Mouse (Mus musculus) midbrain, embryonic 11.5 days (tissue): ENCODE measurements around the gene Pex7. TPM values are rescaled to one million over a fixed set of nuclear protein-coding genes. Genes with fewer than 3 reads are reported as not detected.
A peak's percentile ranks its signal among the peaks of the same experiment; 100 is the strongest.
"Not testable (repeated sequence)": the region's sequence is repeated elsewhere in the genome, so short reads cannot be mapped to it uniquely, and the experiment has no call there.

Source experiments
- ATAC-seq: fragments of 200-750 bp; cut with Nextera tagmentation; 2 replicates; pipeline ENCODE4 v1.8.0; 2017; ENCODE audit warnings: moderate TSS enrichment, moderate library complexity; ENCODE audit not compliant: low FRiP score
- DNase-seq: peaks from one replicate; pipeline ENCODE4 v3.0.0; 2015; ENCODE audit warnings: low spot score; ENCODE audit errors: missing footprints
- H3K27ac ChIP-seq: fragments of 300-500 bp; sonication (generic); 2 replicates; pipeline ENCODE4 v1.5.1; 2014; ENCODE audit warnings: low read depth, low read length
- H3K27me3 ChIP-seq: fragments of 300-500 bp; sonication (generic); 2 replicates; pipeline ENCODE4 v1.6.1; 2014; ENCODE audit warnings: mild to moderate bottlenecking, low read length, moderate library complexity, mixed read lengths; ENCODE audit not compliant: control insufficient read depth, insufficient read depth
- H3K36me3 ChIP-seq: fragments of 300-500 bp; sonication (generic); 2 replicates; pipeline ENCODE4 v1.6.1; 2014; ENCODE audit warnings: mild to moderate bottlenecking, low read length, moderate library complexity, mixed read lengths; ENCODE audit not compliant: control insufficient read depth, insufficient read depth
- H3K4me1 ChIP-seq: fragments of 300-500 bp; sonication (generic); 2 replicates; pipeline ENCODE4 v1.6.1; 2014; ENCODE audit warnings: low read length; ENCODE audit not compliant: control insufficient read depth, insufficient read depth
- H3K4me2 ChIP-seq: fragments of 300-500 bp; sonication (generic); 2 replicates; pipeline ENCODE4 v1.6.1; 2014; ENCODE audit warnings: mild to moderate bottlenecking, moderate library complexity
- H3K4me3 ChIP-seq: fragments of 300-500 bp; sonication (generic); 2 replicates; pipeline ENCODE4 v1.5.1; 2014; ENCODE audit warnings: low read depth, low read length
- H3K9ac ChIP-seq: fragments of 300-500 bp; sonication (generic); 2 replicates; pipeline ENCODE4 v1.6.1; 2014; ENCODE audit warnings: low read length
- H3K9me3 ChIP-seq: fragments of 300-500 bp; sonication (generic); 2 replicates; pipeline ENCODE4 v1.6.1; 2016; ENCODE audit warnings: low read length; ENCODE audit not compliant: control insufficient read depth
- WGBS: fragments of 180-500 bp; shearing (Covaris S2); extraction: QIAGEN DNeasy Blood & Tissue Kit; methylation state at CpG from one replicate; pipeline ENCODE4 v1.1.7; 2014; 5-methylcytosine and 5-hydroxymethylcytosine counted together
- polyA plus RNA-seq: library from polyadenylated mRNA; unstranded; fragments of >200 nt; fragmentation: Nextera tagmentation; extraction: Ambion mirVana; gene quantifications from 2 replicates; pipeline ENCODE4 v1.2.1, GENCODE M21; 2014

Pex7 gene
- polyA plus RNA-seq, 1 experiment from 2014 or later: 33.6 TPM

DNA sequence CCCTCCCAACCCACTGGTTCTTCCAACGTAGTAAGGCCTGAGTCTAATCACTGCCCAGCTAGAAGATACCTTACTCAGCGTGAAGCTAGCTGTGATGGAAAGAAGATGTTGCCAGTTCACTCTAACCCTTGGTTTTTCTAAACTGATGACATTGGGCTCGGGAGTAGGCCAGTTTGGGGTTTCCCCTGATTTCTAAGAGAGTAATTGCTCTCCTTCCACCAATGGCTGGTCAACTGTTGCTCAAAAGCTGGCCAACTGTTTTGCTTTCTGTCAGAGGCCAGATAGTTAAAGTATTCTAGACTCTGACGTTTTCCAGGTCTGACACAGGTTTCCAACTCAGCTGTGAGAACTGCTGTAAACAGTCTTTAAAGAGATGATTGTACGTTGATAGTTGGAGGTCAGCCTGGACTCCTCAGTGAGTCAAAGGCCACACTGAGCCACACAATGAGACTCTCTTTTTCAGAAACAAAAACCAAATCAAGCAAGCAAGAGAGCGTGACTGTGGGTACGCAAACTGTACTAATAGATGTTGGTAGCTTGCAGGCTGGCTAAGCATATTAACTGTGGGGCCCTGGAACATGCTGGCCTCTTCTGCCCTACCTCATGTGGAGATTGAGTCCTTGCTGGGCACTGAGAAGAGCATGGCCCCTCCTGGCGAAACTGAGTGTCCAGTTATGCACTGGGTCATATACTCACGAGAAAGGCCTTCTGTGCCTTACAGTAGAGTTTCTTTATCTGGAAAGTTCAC lies 29.6 kb upstream of the Pex7 start:
- DNase-seq (no peak), ATAC-seq (no peak)
- H3K27ac ChIP-seq: no peak overlapping the region
- H3K4me2 ChIP-seq: no peak overlapping the region
- no peaks in the 10 kb centered on the region for H3K36me3 ChIP-seq
- 0 out of 2 replicates have a peak, but pooled peaks cover 5% of the 10 kb centered on the region for H3K4me1 ChIP-seq
- H3K4me3 ChIP-seq: no peak overlapping the region
- no peaks in the 10 kb centered on the region for H3K9me3 ChIP-seq
- WGBS: 72% methylated on average over 9 of the region's 9 CpGs
- H3K27me3 ChIP-seq: peaks cover 29% of the 10 kb centered on the region
- no peak overlapping the region for H3K9ac ChIP-seq

GRCm38 (mm10) chr10:19935821-19936367 lies 28.4 kb upstream of the Pex7 start:
- Histone ChIP-seq H3K4me1 (0 out of 2 replicates have a peak, but pooled peaks cover 5% of the 10 kb centered on the region), H3K9ac (no peak overlapping the region), H3K4me2 (no peak overlapping the region), H3K4me3 (no peak overlapping the region), H3K27ac (no peak overlapping the region), H3K27me3 (peaks cover 32% of the 10 kb centered on the region), H3K9me3 (no peaks in the 10 kb centered on the region), H3K36me3 (no peaks in the 10 kb centered on the region)
- WGBS: 64% methylated on average over 4 of the region's 4 CpGs
- DNase-seq (no peak), ATAC-seq (no peak)

GRCm38 (mm10) chr10:19935295-19935623 lies 27.8 kb upstream of the Pex7 start:
- peaks cover 32% of the 10 kb centered on the region for H3K27me3 ChIP-seq
- ATAC-seq (no peak), DNase-seq (peak; percentile 90)
- H3K4me1 ChIP-seq: 0 out of 2 replicates have a peak, but pooled peaks cover 5% of the 10 kb centered on the region
- H3K9me3 ChIP-seq: no peaks in the 10 kb centered on the region
- no peak overlapping the region for H3K9ac ChIP-seq
- H3K27ac ChIP-seq: no peak overlapping the region
- no peaks in the 10 kb centered on the region for H3K36me3 ChIP-seq
- peak overlapping the region; percentile 91 for H3K4me2 ChIP-seq
- WGBS: 4% methylated on average over 10 of the region's 10 CpGs
- H3K4me3 ChIP-seq: peak overlapping the region; percentile 66

DNA sequence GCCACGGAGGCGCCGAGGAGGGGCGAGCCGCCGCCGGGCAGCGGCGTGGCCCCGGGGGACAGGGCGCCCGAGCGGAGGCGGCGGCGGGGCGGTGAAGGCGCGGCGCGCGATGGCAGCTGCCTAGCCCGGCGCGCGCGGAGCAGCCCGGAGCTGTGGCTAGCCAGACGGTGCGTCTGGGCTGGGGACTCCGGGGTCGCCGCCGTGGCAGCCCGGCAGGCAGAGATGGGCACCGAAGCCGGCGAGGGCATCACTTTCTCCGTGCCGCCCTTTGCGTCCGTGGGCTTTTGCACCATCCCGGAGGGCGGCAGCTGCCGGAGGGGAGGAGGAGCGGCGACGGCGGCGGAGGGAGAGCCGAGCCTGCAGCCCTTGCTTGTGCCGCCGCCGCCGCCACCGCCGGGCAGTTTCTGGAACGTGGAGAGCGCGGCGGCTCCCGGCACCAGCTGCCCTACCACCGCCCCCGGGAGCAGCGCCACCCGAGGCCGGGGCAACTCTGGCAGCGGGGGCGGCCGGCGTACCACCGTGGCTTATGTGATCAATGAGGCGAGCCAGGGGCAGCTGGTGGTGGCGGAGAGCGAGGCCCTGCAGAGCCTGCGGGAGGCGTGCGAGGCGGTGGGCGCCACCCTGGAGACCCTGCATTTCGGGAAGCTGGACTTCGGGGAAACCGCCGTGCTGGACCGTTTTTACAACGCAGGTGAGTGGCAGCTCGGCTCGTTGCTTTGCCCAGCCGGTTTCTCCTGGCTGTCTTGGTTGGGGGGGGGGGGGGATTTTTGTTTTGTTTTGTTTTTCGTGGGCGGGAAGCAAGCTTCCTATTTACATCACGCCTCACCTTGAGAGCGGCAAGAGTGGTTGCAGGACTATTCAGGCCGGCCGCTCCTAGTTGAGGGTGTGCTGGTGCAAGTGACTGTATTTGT lies 27.1 kb upstream of the Pex7 start, which contains the start of gene Map3k5:
Gene Map3k5 (plus strand): TSS at position 89 of the 911 bp plus-strand sequence.
- WGBS: under 1% methylated on average over 79 of the region's 95 CpGs
- Histone ChIP-seq H3K9me3 (no peaks in the 10 kb centered on the region), H3K4me3 (peak within 1 kb of the TSS; percentile 66), H3K9ac (peak within 1 kb of the TSS; percentile 69), H3K4me2 (peak within 1 kb of the TSS; percentile 91), H3K27ac (no peak within 1 kb of the TSS), H3K27me3 (peaks cover 32% of the 10 kb centered on the region), H3K36me3 (no peaks in the 10 kb centered on the region), H3K4me1 (0 out of 2 replicates have a peak, but pooled peaks cover 5% of the 10 kb centered on the region)
- ATAC-seq: peak; percentile 87
- peak; percentile 97 for DNase-seq

DNA sequence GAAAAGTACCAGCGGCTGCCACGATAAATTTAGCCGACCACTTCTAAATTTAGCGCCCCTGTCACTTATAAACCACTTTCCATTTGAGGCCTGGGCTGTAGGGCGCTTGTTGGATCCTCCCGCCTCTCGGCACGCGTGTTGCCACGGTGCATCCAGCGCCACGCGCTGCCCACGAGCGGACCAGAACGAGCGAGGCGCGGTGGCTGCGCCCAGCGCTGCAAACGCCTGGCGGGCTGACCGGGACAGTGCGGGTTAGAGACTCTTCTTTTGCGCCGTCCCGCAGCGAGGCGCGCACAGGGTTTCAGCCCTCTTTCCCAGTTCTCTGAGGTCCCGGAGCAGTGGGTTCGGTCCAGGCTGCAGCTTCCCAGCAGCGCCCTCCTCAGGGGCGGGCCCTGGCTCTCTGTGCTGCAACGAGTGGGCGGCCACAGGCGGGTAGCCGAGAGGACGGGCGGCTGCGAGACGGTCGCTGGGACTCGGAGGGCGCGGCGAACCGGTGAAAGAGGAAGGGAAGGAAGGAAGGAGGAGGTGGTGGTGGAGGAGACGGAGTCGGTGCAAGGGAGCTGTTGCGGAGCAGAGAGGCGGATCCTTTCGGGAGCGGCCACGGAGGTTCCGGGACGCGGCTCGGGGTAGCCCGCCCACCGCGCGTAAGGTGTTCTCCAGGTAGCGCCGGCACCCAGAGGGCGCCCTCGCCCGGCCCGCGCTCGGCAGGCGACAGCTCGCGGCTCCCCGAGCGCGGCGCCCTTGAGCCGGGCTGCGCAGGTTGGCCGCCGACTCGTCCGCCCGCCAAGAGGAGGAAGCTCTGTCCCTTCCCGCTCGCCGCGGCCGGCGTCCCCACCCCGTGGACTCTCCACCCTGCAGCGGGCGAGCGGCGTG lies 26.3 kb upstream of the Pex7 start:
- WGBS: under 1% methylated on average over 85 of the region's 97 CpGs
- Histone ChIP-seq H3K27me3 (peaks cover 32% of the 10 kb centered on the region), H3K4me2 (peak overlapping the region; percentile 91), H3K4me1 (0 out of 2 replicates have a peak, but pooled peaks cover 5% of the 10 kb centered on the region), H3K4me3 (peak overlapping the region; percentile 66), H3K9ac (peak overlapping the region; percentile 69), H3K27ac (no peak overlapping the region), H3K36me3 (no peaks in the 10 kb centered on the region), H3K9me3 (no peaks in the 10 kb centered on the region)
- DNase-seq: peak; percentile 96
- ATAC-seq: peak; percentile 86

GRCm38 (mm10) chr10:19932986-19933385 lies 25.5 kb upstream of the Pex7 start:
- Histone ChIP-seq H3K4me2 (no peak overlapping the region; the same call in 1 of the 2 replicates), H3K9me3 (no peaks in the 10 kb centered on the region), H3K36me3 (no peaks in the 10 kb centered on the region), H3K27ac (no peak overlapping the region), H3K4me3 (no peak overlapping the region), H3K9ac (no peak overlapping the region), H3K4me1 (0 out of 2 replicates have a peak, but pooled peaks cover 5% of the 10 kb centered on the region), H3K27me3 (peaks cover 32% of the 10 kb centered on the region)
- DNase-seq (no peak), ATAC-seq (no peak)
- 43% methylated on average over 3 of the region's 3 CpGs for WGBS

GRCm38 (mm10) chr10:19928205-19928604 lies 20.7 kb upstream of the Pex7 start:
- no peak overlapping the region for H3K27ac ChIP-seq
- no peak overlapping the region for H3K4me3 ChIP-seq
- H3K36me3 ChIP-seq: no peaks in the 10 kb centered on the region
- DNase-seq: peak; percentile 51
- WGBS: 83% methylated on average over 1 of the region's 1 CpGs
- H3K4me2 ChIP-seq: no peak overlapping the region
- H3K4me1 ChIP-seq: no peaks in the 10 kb centered on the region
- no peaks in the 10 kb centered on the region for H3K9me3 ChIP-seq
- no peak for ATAC-seq
- H3K27me3 ChIP-seq: peaks cover 14% of the 10 kb centered on the region
- H3K9ac ChIP-seq: no peak overlapping the region

DNA sequence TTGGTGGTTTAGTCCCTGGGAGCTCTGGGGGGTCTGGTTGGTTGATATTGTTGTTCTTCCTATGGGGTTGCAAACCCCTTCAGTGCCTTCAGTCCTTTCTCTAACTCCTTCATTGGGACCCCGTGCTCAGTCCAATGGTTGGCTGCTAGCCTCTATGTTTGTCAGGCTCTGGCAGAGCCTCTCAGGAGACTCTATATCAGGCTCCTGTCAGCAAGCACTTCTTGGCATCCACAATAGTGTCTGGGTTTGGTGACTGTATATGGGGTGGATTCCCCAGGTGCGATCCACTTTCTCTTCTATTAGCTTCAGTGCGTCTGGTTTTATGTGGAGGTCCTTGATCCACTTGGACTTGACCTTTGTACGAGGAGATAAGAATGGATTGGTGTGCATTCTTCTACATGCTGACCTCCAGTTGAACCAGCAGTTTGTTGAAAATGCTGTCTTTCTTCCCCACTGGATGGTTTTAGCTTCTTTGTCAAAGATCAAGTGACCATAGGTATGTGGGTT lies 19.0 kb upstream of the Pex7 start:
- WGBS: 94% methylated on average over 4 of the region's 4 CpGs
- not testable (repeated sequence) for H3K27ac ChIP-seq, H3K36me3 ChIP-seq, H3K9ac ChIP-seq, H3K4me1 ChIP-seq, H3K4me3 ChIP-seq, H3K9me3 ChIP-seq, H3K27me3 ChIP-seq, H3K4me2 ChIP-seq, ATAC-seq
- DNase-seq: peak; percentile 69
